Mouse (Mus musculus): Measurements from ENCODE around the gene Mid2. TPM values are rescaled to one million over a fixed set of nuclear protein-coding genes. Genes with fewer than 3 reads are reported as not detected.

Mid2 gene
- polyA plus RNA-seq (2012; rRNA removed): 2.1 and 4.2 TPM in 2 replicates

GRCm38 (mm10) chrX:140664479-140665241 lies at the start of gene Mid2:
Gene Mid2, plus strand, starts transcription at chrX:140664599.

DNA sequence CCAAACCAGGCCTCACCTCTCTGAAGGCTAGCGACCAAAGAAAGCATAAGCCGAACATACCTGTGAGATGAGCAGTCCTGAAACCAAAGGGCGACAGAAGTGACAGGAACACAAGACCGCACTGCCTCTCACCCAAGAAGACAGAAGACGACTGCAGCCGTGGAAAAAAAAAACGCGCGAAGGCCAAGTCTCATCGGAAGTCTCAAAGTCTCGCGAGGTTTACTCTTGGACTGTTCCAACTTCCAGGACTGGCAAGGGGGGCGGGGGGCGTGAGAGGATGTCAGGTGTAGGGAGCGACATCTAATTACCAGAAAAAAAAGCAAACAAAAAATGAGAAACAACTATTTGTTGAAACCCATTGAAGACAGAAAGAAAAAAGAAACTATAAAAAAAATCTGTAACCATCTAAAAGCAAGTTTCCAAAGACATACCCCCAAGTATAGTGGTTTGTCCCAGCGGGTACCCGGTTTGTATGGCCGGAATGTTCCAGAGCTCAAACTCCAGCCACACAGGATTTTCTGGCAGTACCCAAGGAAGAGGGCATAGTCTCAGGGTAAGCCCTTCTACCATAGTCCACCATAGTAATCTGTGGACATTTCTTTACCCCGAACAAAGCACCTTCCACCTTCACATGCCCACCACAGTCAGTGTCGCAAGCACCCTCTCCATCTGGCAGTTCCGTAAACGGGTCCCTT lies 149.1 kb downstream of the Mid2 start, which contains the start of gene Tex13b:
Tex13b (minus strand) TSS at position 122 of the 695 bp plus-strand sequence.

Other genes with a start within 250 kb of the Mid2 start
- 29.1 and 42.8 TPM in 2 replicates for gene Prps1, start 208.0 kb upstream of the Mid2 start, polyA plus RNA-seq (2012; rRNA removed)
- 60.6 and 69.1 TPM in 2 replicates for gene Tsc22d3, start 63.9 kb upstream of the Mid2 start, polyA plus RNA-seq (2012; rRNA removed)
- gene Tex13b, start 148.8 kb downstream of the Mid2 start, polyA plus RNA-seq (2012; rRNA removed): not detected in 2 replicates
- gene Vsig1, start 243.0 kb downstream of the Mid2 start, polyA plus RNA-seq (2012; rRNA removed): 0.06 TPM in 1 of 2 replicates, not detected in the other